Mouse (Mus musculus) ES-E14 (cell line): Measurements from ENCODE around the gene Gata2. TPM values are rescaled to one million over a fixed set of nuclear protein-coding genes. Genes with fewer than 3 reads are reported as not detected.
A peak's percentile ranks its signal among the peaks of the same experiment; 100 is the strongest.

Experiments used
- DNase-seq: peaks from one replicate; pipeline ENCODE4 v3.0.0-alpha.2; 2013; ENCODE audit warnings: low read depth, low spot score
- H3K27ac ChIP-seq: 2 replicates; pipeline ENCODE4 v1.5.1; 2012; ENCODE audit warnings: low read depth, mild to moderate bottlenecking, low read length, moderate library complexity, mixed read lengths; ENCODE audit not compliant: poor library complexity, insufficient read depth, severe bottlenecking
- H3K36me3 ChIP-seq: 2 replicates; pipeline ENCODE4 v1.6.1; 2012; ENCODE audit warnings: mild to moderate bottlenecking, low read length, moderate library complexity, mixed read lengths; ENCODE audit not compliant: control insufficient read depth, poor library complexity, insufficient read depth, severe bottlenecking
- H3K4me1 ChIP-seq, 2 experiments: fragments of 150-350 bp in 1 of 2; sonication (generic) in 1 of 2; 2 replicates each; pipeline ENCODE4 v1.6.1; 2012; ENCODE audit warnings: low read length in 2 of 2, mild to moderate bottlenecking in 1 of 2, mixed read lengths in 1 of 2; ENCODE audit not compliant: control insufficient read depth in 2 of 2, insufficient read depth in 2 of 2, poor library complexity in 1 of 2
- H3K4me3 ChIP-seq, 2 experiments: fragments of 150-350 bp in 1 of 2; sonication (generic) in 1 of 2; 2 replicates each; pipeline ENCODE4 v1.5.1; 2012; ENCODE audit warnings: low read length in 2 of 2, low read depth in 1 of 2, mild to moderate bottlenecking in 1 of 2, mixed read lengths in 1 of 2; ENCODE audit not compliant: insufficient read depth in 1 of 2, poor library complexity in 1 of 2, severe bottlenecking in 1 of 2
- H3K9ac ChIP-seq: 2 replicates; pipeline ENCODE4 v1.6.1; 2012; ENCODE audit warnings: low read depth, mild to moderate bottlenecking, low read length, mixed read lengths; ENCODE audit not compliant: poor library complexity, insufficient read depth, severe bottlenecking
- H3K9me3 ChIP-seq: fragments of 150-350 bp; sonication (generic); 2 replicates; pipeline ENCODE4 v1.6.1; 2012; ENCODE audit warnings: low read depth, mild to moderate bottlenecking, low read length; ENCODE audit not compliant: control insufficient read depth, insufficient read depth
- CHD2 ChIP-seq: IDR thresholded peaks from 2 replicates; pipeline ENCODE4 v1.6.1; 2014; ENCODE audit warnings: mild to moderate bottlenecking, low read depth, low read length, inconsistent platforms
- HCFC1 ChIP-seq: IDR thresholded peaks from 2 replicates; pipeline ENCODE4 v1.6.1; 2012; ENCODE audit warnings: low read length, inconsistent platforms, borderline replicate concordance; ENCODE audit not compliant: insufficient read depth
- MAFK ChIP-seq: IDR thresholded peaks from 2 replicates; pipeline ENCODE4 v1.6.1; 2014; ENCODE audit warnings: mild to moderate bottlenecking, low read depth, low read length, inconsistent platforms; ENCODE audit not compliant: insufficient read depth
- ZC3H11A ChIP-seq: IDR thresholded peaks from 2 replicates; pipeline ENCODE4 v1.6.1; 2012; ENCODE audit warnings: low read depth, mild to moderate bottlenecking, inconsistent platforms, low read length, borderline replicate concordance
- ZNF384 ChIP-seq: IDR thresholded peaks from 2 replicates; pipeline ENCODE4 v1.6.1; 2012; ENCODE audit warnings: low read depth, low read length, inconsistent platforms
- in situ Hi-C, 2 experiments: fragments of 600-800 bp; cut with MboI; formaldehyde crosslinking; loops; one replicate each; pipeline ENCODE4 v1.15.1; 2025; ENCODE audit warnings: low sequenced_read_pairs in 2 of 2, inconsistent platforms in 1 of 2; ENCODE audit not compliant: unreplicated experiment in 2 of 2
- total RNA-seq: library from RNA; depleted of rRNA; stranded (reverse); fragments of 300-350 nt; gene quantifications from 2 replicates; pipeline ENCODE4 v1.2.3, GENCODE M21; 2012

Gene Gata2
- total RNA-seq, 1 experiment = 5.4 TPM

DNA sequence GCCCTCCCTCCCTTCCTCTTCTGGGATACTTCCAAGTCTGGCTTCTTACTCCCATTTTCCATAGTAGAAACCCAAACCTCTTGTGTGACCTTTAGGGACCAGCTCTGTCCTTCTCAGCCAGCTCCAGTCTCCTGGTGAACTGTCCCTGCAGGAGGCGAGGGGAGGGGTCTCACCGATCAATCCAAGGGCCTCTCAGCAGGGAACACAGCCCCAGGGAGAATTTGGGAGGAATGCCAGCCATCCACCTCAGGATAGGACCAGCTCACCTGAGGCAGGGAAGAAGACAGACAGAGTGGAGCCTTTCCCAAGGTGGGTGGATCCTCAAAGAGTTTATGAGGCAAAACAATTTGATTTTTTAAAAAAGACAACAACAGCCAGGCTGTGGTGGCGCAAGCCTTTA is 16.5 kb downstream of the Gata2 start:
- in situ Hi-C loops = no loop called here
- Histone ChIP-seq H3K4me1 (peaks cover 0 to 4% of the 10 kb centered on the region in 2 experiments; a peak in 1 of 4 replicates), H3K9ac (no peak overlapping the region), H3K9me3 (no peaks in the 10 kb centered on the region), H3K4me3 (no peak overlapping the region), H3K36me3 (no peaks in the 10 kb centered on the region), H3K27ac (no peak overlapping the region)
- peak; percentile 83 for DNase-seq
- TF ChIP-seq ZNF384 = no peak
- TF ChIP-seq ZC3H11A = no peak

DNA sequence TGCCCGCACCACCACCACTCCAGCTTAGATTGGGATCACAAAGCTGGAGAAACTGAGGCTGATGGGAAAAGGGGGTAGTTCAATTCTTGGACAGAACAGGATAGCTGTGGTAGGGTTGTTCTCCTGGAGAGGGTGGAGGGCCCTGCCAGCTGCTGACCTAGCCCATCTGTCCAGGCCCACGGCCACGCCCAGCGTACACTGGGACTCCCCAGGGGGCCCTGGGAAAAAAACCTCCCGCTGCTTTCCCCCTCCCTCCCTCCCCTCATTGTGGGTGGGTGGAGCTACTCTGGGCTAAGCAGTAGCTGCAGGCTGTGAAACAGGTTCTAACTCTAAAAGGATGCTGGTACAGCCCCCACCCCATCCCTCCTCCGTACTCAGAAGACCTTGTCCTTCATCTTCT is 22.1 kb downstream of the Gata2 start:
- Histone ChIP-seq H3K4me1 (peaks cover 1 to 9% of the 10 kb centered on the region in 2 experiments; a peak in 3 of 4 replicates), H3K9me3 (no peaks in the 10 kb centered on the region), H3K36me3 (no peaks in the 10 kb centered on the region), H3K27ac (no peak overlapping the region), H3K4me3 (no peak overlapping the region), H3K9ac (no peak overlapping the region)
- in situ Hi-C loops = no loop called here
- no peak for DNase-seq
- TF ChIP-seq ZC3H11A = no peak
- TF ChIP-seq CHD2 = no peak
- no peak for TF ChIP-seq ZNF384
- TF ChIP-seq MAFK = no peak
- no peak for TF ChIP-seq HCFC1

DNA sequence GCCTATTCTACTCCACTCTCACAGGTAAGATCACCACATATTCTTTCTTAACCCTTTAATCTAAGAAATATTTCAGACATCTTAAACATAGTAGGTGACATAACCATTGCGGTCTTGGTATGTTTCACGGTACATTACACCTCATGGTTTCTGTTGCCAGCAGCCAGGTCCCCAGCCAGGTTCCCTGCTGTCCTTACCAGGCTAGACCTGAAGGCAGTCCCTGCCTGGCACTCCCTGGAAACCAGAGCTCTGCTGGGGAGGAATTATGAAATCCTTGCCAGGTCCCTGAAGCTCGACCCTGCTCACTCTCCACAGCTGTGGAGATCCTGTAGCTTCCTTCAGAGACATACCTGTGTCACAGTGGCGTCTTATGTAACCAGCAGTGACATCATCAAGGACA is 22.5 kb downstream of the Gata2 start:
- Histone ChIP-seq H3K27ac (no peak overlapping the region), H3K36me3 (no peaks in the 10 kb centered on the region), H3K9ac (no peak overlapping the region), H3K4me3 (no peak overlapping the region), H3K4me1 (peaks cover 1 to 9% of the 10 kb centered on the region in 2 experiments; a peak in 3 of 4 replicates), H3K9me3 (no peaks in the 10 kb centered on the region)
- in situ Hi-C loops = no loop called here
- TF ChIP-seq ZNF384 (no peak), HCFC1 (no peak)
- DNase-seq = no peak

DNA sequence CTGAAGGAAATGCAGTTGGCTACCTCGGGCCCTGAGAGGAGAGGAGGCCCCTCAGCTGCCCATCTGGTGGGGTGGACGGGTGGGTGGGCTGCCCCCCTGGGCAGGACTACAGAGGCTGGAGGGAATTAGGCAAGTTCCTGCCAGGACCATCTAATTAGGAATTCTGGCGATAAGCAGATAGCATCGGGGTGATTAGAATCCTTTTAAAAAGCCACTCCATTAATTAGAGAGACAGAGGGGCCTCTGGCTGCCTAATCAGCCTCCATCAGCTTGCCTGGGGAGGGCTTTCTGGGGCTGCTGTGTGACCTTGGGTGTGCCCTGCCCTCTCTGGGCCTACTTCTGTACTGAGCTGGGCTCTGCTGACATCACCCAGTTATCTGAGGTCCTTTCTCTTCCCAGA is 25.4 kb downstream of the Gata2 start:
- Histone ChIP-seq H3K36me3 (no peaks in the 10 kb centered on the region), H3K9ac (no peak overlapping the region), H3K27ac (no peak overlapping the region), H3K4me3 (no peak overlapping the region), H3K9me3 (no peaks in the 10 kb centered on the region), H3K4me1 (peaks cover 1 to 9% of the 10 kb centered on the region in 2 experiments; a peak in 3 of 4 replicates)
- DNase-seq = no peak
- TF ChIP-seq HCFC1 (no peak), MAFK (no peak), ZC3H11A (no peak), ZNF384 (no peak), CHD2 (no peak)
- in situ Hi-C loops = no loop called here

DNA sequence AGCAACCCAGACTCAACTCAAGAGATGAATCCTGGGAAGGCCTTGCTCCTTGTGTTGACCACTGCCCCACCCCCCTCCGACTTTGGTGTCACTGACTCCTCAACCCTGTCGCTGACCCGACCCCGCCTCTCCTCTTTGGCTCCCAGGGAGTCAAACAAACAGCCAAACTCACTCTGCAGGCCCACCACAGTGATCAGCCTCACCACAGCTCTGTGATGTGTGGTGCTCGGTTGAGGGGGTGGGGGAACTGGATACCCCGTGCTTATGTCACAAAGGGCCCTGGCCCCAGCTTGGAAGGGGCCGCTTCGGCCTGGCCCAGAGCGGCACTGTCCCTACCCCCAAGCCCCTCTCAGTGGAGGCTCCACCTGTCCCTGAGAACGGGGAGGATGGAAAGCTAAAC is 28.3 kb downstream of the Gata2 start, which contains the start of gene Dnajb8:
Gene Dnajb8 (plus strand): TSS at position 301 of the 400 bp plus-strand sequence.
- in situ Hi-C loops = no loop called here
- Histone ChIP-seq H3K9ac (no peak within 1 kb of the TSS), H3K9me3 (no peaks in the 10 kb centered on the region), H3K36me3 (no peaks in the 10 kb centered on the region), H3K4me3 (no peak within 1 kb of the TSS), H3K27ac (no peak within 1 kb of the TSS), H3K4me1 (no peaks in the 10 kb centered on the region)
- no peak for DNase-seq
- no peak for TF ChIP-seq HCFC1
- TF ChIP-seq CHD2 = no peak
- TF ChIP-seq ZC3H11A = no peak
- TF ChIP-seq ZNF384 = no peak
- TF ChIP-seq MAFK = no peak
